Comparison of ENCODE assay signal across 8 mouse cellular contexts in the genomic region with DNA sequence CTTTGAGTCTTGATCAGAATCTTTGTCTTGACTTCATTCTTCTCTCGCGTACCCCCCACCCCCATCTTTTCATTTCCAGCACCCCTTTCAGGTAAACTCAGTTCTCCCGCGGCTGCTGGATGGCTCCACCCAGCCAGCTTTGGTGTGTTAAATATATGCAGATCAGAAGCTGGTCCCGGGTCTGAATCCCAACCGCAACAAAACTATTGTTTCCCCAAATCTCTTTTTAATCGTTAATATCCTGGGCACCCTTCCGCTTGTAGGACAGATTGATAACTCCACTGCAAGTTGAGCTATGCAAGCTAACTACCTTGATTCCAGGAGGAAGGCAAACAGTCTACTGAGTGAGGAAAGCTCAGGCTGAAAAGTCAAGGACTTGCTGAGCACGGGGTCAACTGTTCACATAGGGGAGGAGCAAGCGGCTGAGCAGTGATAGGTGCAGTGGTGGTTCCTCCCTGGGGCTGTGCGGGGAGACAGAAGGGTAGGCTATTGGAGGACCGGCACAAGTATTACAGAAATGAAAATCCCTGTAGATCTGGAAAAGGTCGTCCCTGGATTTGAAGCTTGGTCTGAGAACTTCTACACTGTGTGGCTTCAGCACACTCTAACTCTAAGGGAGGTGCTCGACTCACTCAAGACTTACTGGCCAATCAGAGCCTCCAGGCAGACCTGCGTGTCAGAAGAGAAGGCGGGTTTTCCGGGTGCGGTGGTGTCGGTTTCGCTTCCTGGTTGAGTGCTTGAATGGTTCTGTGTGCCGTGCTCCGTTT. TPM values are rescaled to one million over a fixed set of nuclear protein-coding genes. Genes with fewer than 3 reads are reported as not detected.
DNase-seq lines count a peak whose midpoint lies in the region; ATAC-seq and TF ChIP-seq lines count a peak whose summit lies in the region.

A gene (plus strand): TSS at position 700 of the 767 bp plus-strand sequence.

- peak within 1 kb of the TSS; percentile 81 for H3K27ac ChIP-seq in forebrain, embryonic 10.5 days
- H3K27ac ChIP-seq in heart, embryonic 15.5 days: peak within 1 kb of the TSS; percentile 91
- peak within 1 kb of the TSS; percentile 25 for H3K27ac ChIP-seq in liver, embryonic 14.5 days
- H3K27ac ChIP-seq in neural tube, embryonic 11.5 days (ENCODE audit: low read depth, low read length): peak within 1 kb of the TSS; percentile 49; the same call in 1 of the 2 replicates
- peak within 1 kb of the TSS; percentile 94 for H3K27ac ChIP-seq in stomach, postnatal 0 days (replicated peaks)

- H3K4me3 ChIP-seq in forebrain, embryonic 10.5 days: peak within 1 kb of the TSS; percentile 62
- H3K4me3 ChIP-seq in heart, embryonic 15.5 days: peak within 1 kb of the TSS; percentile 67
- peak within 1 kb of the TSS; percentile 66 to 67 for H3K4me3 ChIP-seq in liver, embryonic 14.5 days (ENCODE audit: insufficient read depth in 1 of 2, low read depth in 2 of 2, low read length in 2 of 2)
- peak within 1 kb of the TSS; percentile 56 for H3K4me3 ChIP-seq in neural tube, embryonic 11.5 days (ENCODE audit: low read depth, low read length)
- peak within 1 kb of the TSS; percentile 53 for H3K4me3 ChIP-seq in stomach, postnatal 0 days (ENCODE audit: low read depth, low read length)

- peak within 1 kb of the TSS; percentile 59 for H3K9ac ChIP-seq in heart, embryonic 15.5 days
- H3K9ac ChIP-seq in liver, embryonic 14.5 days (replicated peaks): peak within 1 kb of the TSS; percentile 65
- H3K9ac ChIP-seq in neural tube, embryonic 11.5 days (ENCODE audit: low read length): peak within 1 kb of the TSS; percentile 53
- peak within 1 kb of the TSS; percentile 58 for H3K9ac ChIP-seq in stomach, postnatal 0 days (ENCODE audit: low read length)

- no peak for TF ChIP-seq CTCF in liver, embryonic 14.5 days (IDR thresholded peaks at IDR 0.05; ENCODE audit: low read depth)
- TF ChIP-seq CTCF in stomach, postnatal 0 days (IDR thresholded peaks at IDR 0.05; ENCODE audit: low read depth): no peak

- peaks cover 17% of the 10 kb centered on the region for H3K4me1 ChIP-seq in forebrain, embryonic 10.5 days
- peaks cover 20% of the 10 kb centered on the region for H3K4me1 ChIP-seq in heart, embryonic 15.5 days (replicated peaks)
- peaks cover 5 to 15% of the 10 kb centered on the region in 2 experiments for H3K4me1 ChIP-seq in liver, embryonic 14.5 days (replicated peaks; ENCODE audit: control insufficient read depth in 2 of 2, insufficient read depth in 2 of 2, low read length in 1 of 2)
- peaks cover 4% of the 10 kb centered on the region for H3K4me1 ChIP-seq in neural tube, embryonic 11.5 days (ENCODE audit: control insufficient read depth, insufficient read depth, low read length)
- H3K4me1 ChIP-seq in stomach, postnatal 0 days (replicated peaks; ENCODE audit: control insufficient read depth, insufficient read depth): no peaks in the 10 kb centered on the region

- TF ChIP-seq EP300 in liver, embryonic 14.5 days (IDR thresholded peaks at IDR 0.05; ENCODE audit: low read depth): no peak
- TF ChIP-seq EP300 in stomach, postnatal 0 days (optimal IDR thresholded peaks at IDR 0.05): no peak

- peak; percentile 76 to 83 for DNase-seq in CD8-positive naive resting alpha-beta T cell, adult 2 months (ENCODE audit: low read depth in 2 of 2, low spot score in 2 of 2)
- peak; percentile 83 for DNase-seq in c-Kit-positive CD71-negative TER-119-negative erythroid progenitor cells, embryonic 14.5 days (ENCODE audit: low read depth)
- DNase-seq in forebrain, embryonic 10.5 days (ENCODE audit: extremely low spot score, low spot score): peak; percentile 89
- peak; percentile 89 to 94 for DNase-seq in kidney, postnatal 25 days
- DNase-seq in liver, embryonic 14.5 days (ENCODE audit: low read depth in 3 of 3, low spot score in 3 of 3): peak; percentile 77 to 85 (median 79)
- DNase-seq in neural tube, embryonic 11.5 days (ENCODE audit: low spot score): peak; percentile 86
- DNase-seq in stomach, postnatal 0 days (ENCODE audit: low spot score): peak; percentile 91

- WGBS in forebrain, embryonic 10.5 days: 2% methylated on average over 22 of the region's 22 CpGs
- 1% methylated on average over 22 of the region's 22 CpGs for WGBS in heart, embryonic 15.5 days
- 2% methylated on average over 22 of the region's 22 CpGs for WGBS in liver, embryonic 14.5 days (ENCODE audit: insufficient replicate concordance)
- 2% methylated on average over 22 of the region's 22 CpGs for WGBS in neural tube, embryonic 11.5 days
- 3% methylated on average over 22 of the region's 22 CpGs for WGBS in stomach, postnatal 0 days

- peak; percentile 96 for ATAC-seq in heart, embryonic 15.5 days (replicated peaks; ENCODE audit: insufficient number of reproducible peaks, insufficient read depth, low FRiP score, low read depth)
- ATAC-seq in liver, embryonic 14.5 days (ENCODE audit: insufficient read depth): peak; percentile 97
- peak; percentile 98 for ATAC-seq in neural tube, embryonic 11.5 days (ENCODE audit: insufficient read depth, low FRiP score, low TSS enrichment)
- peak; percentile 98 for ATAC-seq in stomach, postnatal 0 days (ENCODE audit: low FRiP score, low TSS enrichment)

- H3K9me3 ChIP-seq in forebrain, embryonic 10.5 days: peaks cover 26% of the 10 kb centered on the region
- no peaks in the 10 kb centered on the region for H3K9me3 ChIP-seq in heart, embryonic 15.5 days (replicated peaks)
- no peaks in the 10 kb centered on the region for H3K9me3 ChIP-seq in liver, embryonic 14.5 days (ENCODE audit: control insufficient read depth, low read length)
- no peaks in the 10 kb centered on the region for H3K9me3 ChIP-seq in neural tube, embryonic 11.5 days (ENCODE audit: control insufficient read depth, low read length)
- H3K9me3 ChIP-seq in stomach, postnatal 0 days (ENCODE audit: control insufficient read depth, low read length): no peaks in the 10 kb centered on the region

- H3K4me2 ChIP-seq in heart, embryonic 15.5 days: peak within 1 kb of the TSS; percentile 81
- H3K4me2 ChIP-seq in liver, embryonic 14.5 days (ENCODE audit: low read depth): peak within 1 kb of the TSS; percentile 64
- H3K4me2 ChIP-seq in neural tube, embryonic 11.5 days (ENCODE audit: low read depth): peak within 1 kb of the TSS; percentile 63
- H3K4me2 ChIP-seq in stomach, postnatal 0 days (replicated peaks; ENCODE audit: low read depth): peak within 1 kb of the TSS; percentile 67

- H3K36me3 ChIP-seq in forebrain, embryonic 10.5 days (replicated peaks): peaks cover 29% of the 10 kb centered on the region
- H3K36me3 ChIP-seq in heart, embryonic 15.5 days: no peaks in the 10 kb centered on the region
- no peaks in the 10 kb centered on the region; the same call in 1 of the 2 replicates for H3K36me3 ChIP-seq in liver, embryonic 14.5 days (replicated peaks; ENCODE audit: control insufficient read depth, insufficient read depth, low read depth)
- no peaks in the 10 kb centered on the region for H3K36me3 ChIP-seq in neural tube, embryonic 11.5 days (ENCODE audit: control insufficient read depth, insufficient read depth, low read length)
- H3K36me3 ChIP-seq in stomach, postnatal 0 days (ENCODE audit: control insufficient read depth, insufficient read depth, low read length): no peaks in the 10 kb centered on the region

- no peaks in the 10 kb centered on the region for H3K27me3 ChIP-seq in forebrain, embryonic 10.5 days (ENCODE audit: poor library complexity, severe bottlenecking)
- no peaks in the 10 kb centered on the region for H3K27me3 ChIP-seq in heart, embryonic 15.5 days
- H3K27me3 ChIP-seq in liver, embryonic 14.5 days (ENCODE audit: control insufficient read depth, insufficient read depth, low read length): no peaks in the 10 kb centered on the region
- H3K27me3 ChIP-seq in neural tube, embryonic 11.5 days (ENCODE audit: control insufficient read depth, insufficient read depth, low read length): no peaks in the 10 kb centered on the region
- no peaks in the 10 kb centered on the region for H3K27me3 ChIP-seq in stomach, postnatal 0 days (ENCODE audit: control insufficient read depth, insufficient read depth, low read length)

RNA-seq across cellular contexts. Expression of the gene that starts here (rescaled TPM):
- 20.5 and 23.1 TPM in 2 replicates for polyA plus RNA-seq in forebrain, embryonic 10.5 days (2016; fragmentation: Nextera tagmentation; extraction: Ambion mirVana)
- polyA plus RNA-seq in heart, embryonic 15.5 days (2015; fragmentation: Nextera tagmentation; extraction: Ambion mirVana): 11.0 and 12.3 TPM in 2 replicates
- 7.1 and 9.7 TPM in 2 replicates for polyA plus RNA-seq in liver, embryonic 14.5 days (2012; rRNA removed)
- 12.2 and 12.3 TPM in 2 replicates for polyA plus RNA-seq in liver, embryonic 14.5 days (2014; fragmentation: Nextera tagmentation; extraction: Ambion mirVana)
- polyA plus RNA-seq in neural tube, embryonic 11.5 days (2014; fragmentation: Nextera tagmentation; extraction: Ambion mirVana): 17.5 and 24.2 TPM in 2 replicates
- polyA plus RNA-seq in stomach, postnatal 0 days (2015; fragmentation: Nextera tagmentation; extraction: Ambion mirVana): 25.2 and 25.6 TPM in 2 replicates

Comparison
In these comparisons a context has a peak if more than half of its experiments do, and no peak if none do; other contexts are left out.
1. Peak in every context shown above with its lines: DNase-seq, ATAC-seq, H3K4me3 ChIP-seq and H3K27ac ChIP-seq.
2. H3K27ac ChIP-seq: peak in every context shown above with its lines; median percentile 94 in stomach, postnatal 0 days; 91 in heart, embryonic 15.5 days; 81 in forebrain, embryonic 10.5 days; 49 in neural tube, embryonic 11.5 days; 25 in liver, embryonic 14.5 days.